Mouse (Mus musculus): ENCODE measurements around the gene Gm28539.

DNA sequence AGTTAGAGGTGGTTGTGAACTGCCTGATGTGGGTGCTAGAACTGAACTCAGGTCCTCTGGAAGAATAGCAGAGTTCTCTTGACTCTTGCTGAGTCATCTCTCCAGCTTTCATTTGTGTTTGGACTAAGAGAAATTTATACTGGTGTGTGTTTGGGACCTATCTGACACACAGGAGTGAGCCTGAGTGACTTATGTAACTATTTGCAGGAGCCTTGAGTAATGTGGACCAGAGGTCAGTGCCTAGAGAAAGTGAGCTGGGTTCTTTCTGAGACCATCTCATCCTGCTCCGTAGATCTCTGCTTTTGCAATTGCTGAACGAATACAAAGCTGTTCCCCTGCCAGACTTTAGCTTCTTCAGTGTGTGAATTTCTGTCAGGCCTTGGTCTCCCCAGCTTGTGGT lies 85.4 kb downstream of the Gm28539 start:
- no peak for TF ChIP-seq CTCF (IDR thresholded peaks at IDR 0.05; ENCODE audit: borderline replicate concordance, extremely low read depth, insufficient read depth, insufficient read length)
- no peak for TF ChIP-seq POLR2A (IDR thresholded peaks at IDR 0.05; ENCODE audit: borderline replicate concordance, extremely low read depth, insufficient read depth, insufficient read length, poor library complexity, severe bottlenecking)
